Mouse (Mus musculus): ENCODE results near the gene Lat.
"Not testable (repeated sequence)": the region's sequence is repeated elsewhere in the genome, so short reads cannot be mapped to it uniquely, and the experiment has no call there.

The Lat gene

GRCm38 (mm10) chr7:126329907-126330645 lies 39.3 kb downstream of the Lat start:
- no peak for DNase-seq

GRCm38 (mm10) chr7:126328848-126329247 lies 40.5 kb downstream of the Lat start:
- not testable (repeated sequence) for DNase-seq

- DNase-seq: not testable (repeated sequence)
These were observed 43.6 kb downstream of the Lat start for GRCm38 (mm10) chr7:126325576-126326273.

- DNase-seq: no peak
These were observed 44.6 kb downstream of the Lat start for GRCm38 (mm10) chr7:126324791-126325190.

- peak; percentile 91 for DNase-seq
These were observed 45.6 kb downstream of the Lat start for GRCm38 (mm10) chr7:126323729-126324128.

DNA sequence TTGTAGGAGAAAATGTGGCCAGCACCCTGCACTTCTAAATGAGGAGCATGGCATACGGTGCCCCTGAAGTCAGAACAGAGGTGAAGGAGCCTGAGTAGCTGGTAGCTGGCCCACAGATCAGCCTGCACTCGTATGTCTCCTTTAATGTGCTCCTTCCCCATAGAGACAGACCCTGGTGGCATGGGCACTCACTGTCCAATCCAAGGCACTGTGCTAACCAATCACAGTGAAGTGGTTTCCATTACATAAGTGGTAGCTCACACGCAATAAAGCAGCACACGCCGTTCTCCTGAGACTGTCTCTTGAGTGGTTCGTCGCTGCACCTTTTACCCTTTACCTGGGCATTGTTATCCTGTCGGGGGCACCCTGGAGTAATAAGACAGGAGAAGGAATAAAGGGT lies 55.1 kb downstream of the Lat start:
- no peak for DNase-seq

All from kidney, postnatal 10 days (tissue).